Mouse (Mus musculus) thymus, adult 2 months (tissue): ENCODE results near the gene Mcm2.

ENCODE experiments used
- CTCF ChIP-seq: fragments of 200-500 bp; IDR thresholded peaks from 2 replicates; pipeline ENCODE4 v1.5.1; 2012; ENCODE audit warnings: mild to moderate bottlenecking, control low read depth, low read length, moderate library complexity, borderline replicate concordance; ENCODE audit not compliant: control insufficient read depth, poor library complexity, insufficient read depth; ENCODE audit errors: extremely low read depth
- POLR2A ChIP-seq: fragments of 200-500 bp; IDR thresholded peaks from 2 replicates; pipeline ENCODE4 v1.6.1; 2012; ENCODE audit warnings: mild to moderate bottlenecking, low read length, control low read depth, moderate library complexity; ENCODE audit not compliant: control insufficient read depth, poor library complexity, insufficient read depth; ENCODE audit errors: extremely low read depth

GRCm38 (mm10) chr6:88909151-88909550, 10.6 kb upstream of the Mcm2 start:
- TF ChIP-seq CTCF = no peak
- no peak for TF ChIP-seq POLR2A
